Mouse (Mus musculus) thymus, postnatal 36 days (tissue): ENCODE data around the gene Coasy.
"Not testable (repeated sequence)": the region's sequence is repeated elsewhere in the genome, so short reads cannot be mapped to it uniquely, and the experiment has no call there.

ENCODE experiments used
- DNase-seq, 2 experiments: peaks; one replicate each; pipeline ENCODE4 v3.0.0; 2022; ENCODE audit warnings: mixed read lengths in 2 of 2

Coasy gene

DNA sequence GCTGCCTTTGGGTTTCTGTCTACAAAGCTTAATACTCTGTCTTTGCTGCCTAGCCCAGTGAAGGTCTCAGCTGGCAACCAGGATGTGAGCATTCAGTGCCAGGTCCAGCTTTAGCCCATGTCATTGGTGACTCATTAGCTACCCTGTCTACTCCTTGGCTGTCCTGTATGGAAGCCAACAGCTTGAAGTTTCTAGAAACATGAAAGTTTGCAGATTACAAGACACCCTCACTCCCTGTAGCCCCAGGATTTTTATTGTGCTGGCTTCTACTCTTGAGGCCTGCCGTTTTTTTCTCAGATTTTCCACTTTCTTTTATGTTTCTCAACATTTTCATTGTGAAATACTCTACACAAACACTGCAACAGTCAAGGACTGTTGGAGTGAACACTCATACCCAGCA is 7.6 kb downstream of the Coasy start:
- no peak for DNase-seq

- DNase-seq: no peak
Observed at GRCm38 (mm10) chr11:101094930-101095313, 12.6 kb downstream of the Coasy start.

- peak; percentile 91 to 92 for DNase-seq
Observed at GRCm38 (mm10) chr11:101095314-101096024, 13.1 kb downstream of the Coasy start, which contains the start of gene Psmc3ip. Psmc3ip (minus strand) TSS chr11:101095436.

DNA sequence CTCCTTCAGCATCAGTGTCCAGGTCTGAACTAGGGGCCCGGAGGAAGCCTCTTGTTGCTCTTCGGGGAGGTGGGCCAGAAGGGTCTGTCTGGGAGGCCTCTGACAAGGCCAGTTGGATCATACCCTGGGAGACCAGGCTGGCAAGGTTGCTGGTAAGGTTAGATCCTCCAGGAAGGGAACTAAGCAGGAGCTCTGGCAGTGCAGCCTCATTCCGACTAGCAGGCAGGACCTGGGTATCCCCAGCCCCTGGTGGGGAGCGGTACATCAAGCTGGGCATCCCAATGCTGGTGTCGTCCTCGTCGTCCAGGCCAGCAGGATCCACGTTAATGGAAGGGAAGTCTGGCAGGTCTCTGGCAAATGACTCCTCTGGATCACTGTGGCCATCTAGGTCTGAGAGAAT is 15.9 kb downstream of the Coasy start:
- DNase-seq: no peak

GRCm38 (mm10) chr11:101103011-101103410 is 20.6 kb downstream of the Coasy start:
- no peak for DNase-seq

DNA sequence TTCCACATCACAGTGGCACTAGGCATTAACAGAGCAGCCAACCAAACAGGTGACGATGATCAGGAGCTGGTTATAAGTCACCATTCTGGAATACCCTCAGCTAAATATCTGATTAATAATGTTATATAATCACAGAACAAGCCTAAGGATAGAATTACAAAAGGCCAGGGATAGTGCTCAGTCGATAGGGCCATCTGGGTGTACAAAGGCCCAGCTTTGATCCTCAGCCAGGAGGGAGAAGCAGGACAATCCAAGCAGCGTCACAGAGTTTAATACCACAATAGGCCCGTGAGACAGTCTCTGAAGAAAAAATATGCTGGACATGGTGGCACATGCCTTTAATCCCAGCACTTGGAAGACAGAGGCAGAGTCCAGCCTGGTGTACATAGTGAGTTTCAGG is 27.0 kb downstream of the Coasy start:
- DNase-seq: no peak

GRCm38 (mm10) chr11:101110708-101111107 is 28.3 kb downstream of the Coasy start:
- no peak for DNase-seq

DNA sequence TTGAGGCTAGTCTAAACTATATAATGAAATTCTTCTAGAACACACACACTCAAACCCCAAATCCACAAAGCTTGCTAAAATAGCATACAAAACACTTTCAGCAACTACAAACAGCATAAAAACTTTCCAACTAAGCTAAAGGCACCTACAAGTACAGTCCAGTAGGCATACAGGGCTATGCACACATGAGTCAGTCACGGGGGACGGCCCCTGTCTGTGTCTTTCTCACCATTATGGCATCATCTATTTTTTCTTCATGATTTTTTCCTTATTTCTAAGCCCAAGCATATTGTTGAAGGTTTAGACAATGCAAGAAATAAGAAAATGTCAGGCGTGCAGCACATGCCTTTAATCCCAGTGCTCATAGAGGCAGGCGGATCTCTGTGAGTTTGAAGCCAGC is 28.8 kb downstream of the Coasy start:
- no peak for DNase-seq

DNA sequence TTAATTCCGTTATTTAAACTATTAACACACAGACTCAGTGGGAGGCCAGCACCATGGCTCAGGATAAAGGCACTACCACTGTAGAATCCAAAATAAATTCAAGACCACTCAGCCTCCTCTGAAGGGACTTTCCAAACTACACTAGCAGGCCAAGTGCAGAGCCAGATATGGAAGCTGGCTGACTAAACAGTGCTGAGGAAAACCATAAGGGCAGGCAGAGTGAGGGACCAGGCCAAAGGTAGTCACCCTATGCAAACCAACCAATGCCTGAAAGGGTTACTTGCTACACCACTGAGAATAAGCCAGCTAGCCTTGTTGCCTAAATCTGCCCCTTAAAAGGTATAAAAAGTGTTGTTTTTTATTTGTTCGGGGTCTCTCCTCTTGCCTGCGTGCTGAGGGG is 29.8 kb downstream of the Coasy start:
- no peak for DNase-seq

- DNase-seq: no peak
Observed at GRCm38 (mm10) chr11:101115564-101115963, 33.2 kb downstream of the Coasy start.

DNA sequence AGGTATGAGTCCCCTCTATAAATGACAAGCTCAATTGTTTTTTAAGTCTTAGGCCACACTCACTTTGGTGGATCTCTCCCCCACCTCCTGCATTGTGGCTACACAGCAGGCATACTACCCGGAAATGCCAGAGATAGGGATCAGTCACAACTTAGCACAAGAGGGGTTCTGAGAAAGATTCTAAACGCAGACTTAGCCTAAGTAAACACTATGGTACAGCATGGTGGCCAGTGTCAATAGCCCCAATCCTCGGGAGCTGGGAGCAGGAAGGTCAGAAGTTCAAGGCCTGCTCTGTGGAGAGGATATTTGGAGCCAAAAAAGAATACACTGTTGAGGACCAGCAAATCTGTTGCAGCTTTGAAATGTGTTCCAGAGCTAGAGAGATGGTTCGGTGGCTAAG is 35.7 kb downstream of the Coasy start:
- DNase-seq: no peak

DNA sequence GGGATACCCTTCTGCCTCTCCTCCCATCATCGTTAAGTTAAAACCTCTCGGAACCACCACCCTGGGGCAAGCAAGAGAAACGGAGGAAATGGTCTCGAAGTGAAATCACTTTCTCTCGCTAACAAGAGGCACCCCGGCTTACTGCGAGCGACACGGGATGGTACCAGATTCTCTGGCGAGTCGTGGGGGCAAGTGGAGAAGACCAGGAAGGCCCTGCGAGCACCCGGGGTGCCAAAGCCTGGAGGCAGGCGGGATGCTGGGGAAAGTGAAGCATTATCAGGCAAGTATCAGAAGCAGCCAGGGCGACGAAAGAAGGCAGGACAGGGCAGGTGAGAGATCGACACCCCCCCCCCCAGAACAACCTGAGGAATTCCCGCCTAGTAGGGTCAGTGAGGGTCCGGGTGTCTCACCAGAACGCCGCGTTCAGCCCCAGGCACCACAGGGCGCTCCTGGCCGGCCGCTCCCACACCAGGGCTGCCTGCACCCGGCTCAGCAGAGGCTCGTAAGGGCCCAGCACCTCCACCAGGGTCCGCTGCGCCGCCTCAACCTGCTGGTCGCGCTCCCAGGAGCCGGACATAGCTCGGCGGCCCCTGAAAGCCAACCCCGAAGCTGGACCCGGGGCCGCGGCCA is 36.9 kb downstream of the Coasy start:
- DNase-seq: no peak

DNA sequence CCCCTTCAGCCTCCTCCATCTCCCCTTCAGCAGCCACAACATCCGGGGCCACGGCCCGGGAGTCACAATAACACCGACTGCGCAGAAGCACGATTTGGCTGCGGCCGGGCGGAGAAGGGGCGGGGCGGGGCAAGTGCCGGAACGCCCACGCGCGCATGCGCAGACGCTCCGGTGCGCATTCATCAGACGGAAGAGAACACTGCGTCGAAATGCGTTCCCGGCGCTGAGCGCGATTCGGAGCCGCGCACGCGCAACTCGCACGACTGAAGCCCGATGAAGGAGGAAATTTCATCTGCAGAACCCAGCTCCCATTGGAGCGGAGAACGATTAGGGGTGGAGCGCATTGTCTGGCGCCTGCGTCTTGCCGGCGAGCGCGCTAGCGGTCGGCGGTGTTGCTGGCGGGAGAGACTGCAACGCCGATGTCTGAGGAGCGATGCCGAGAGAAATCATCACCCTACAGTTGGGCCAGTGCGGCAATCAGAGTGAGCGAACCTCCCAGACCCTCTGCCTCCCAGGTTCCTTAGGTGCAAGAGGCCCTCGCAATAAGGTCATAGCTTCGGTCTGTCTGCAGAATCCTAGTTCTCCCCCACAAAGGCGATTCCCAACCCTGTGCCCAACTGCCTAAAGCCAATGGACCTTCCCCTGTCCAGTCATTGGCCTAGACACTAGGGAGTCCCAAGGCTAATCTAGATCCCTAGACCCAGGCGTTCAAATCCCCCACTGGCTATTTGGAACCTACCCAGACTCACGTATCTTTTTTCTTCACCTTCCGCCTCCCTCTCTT is 37.6 kb downstream of the Coasy start, which contains the start of the genes Retreg3 and Tubg1:
Retreg3 (minus strand) TSS at position 133 of the 784 bp plus-strand sequence.
Tubg1 (plus strand) TSS at position 178 of the 784 bp plus-strand sequence.
- peak; percentile 99 for DNase-seq

DNA sequence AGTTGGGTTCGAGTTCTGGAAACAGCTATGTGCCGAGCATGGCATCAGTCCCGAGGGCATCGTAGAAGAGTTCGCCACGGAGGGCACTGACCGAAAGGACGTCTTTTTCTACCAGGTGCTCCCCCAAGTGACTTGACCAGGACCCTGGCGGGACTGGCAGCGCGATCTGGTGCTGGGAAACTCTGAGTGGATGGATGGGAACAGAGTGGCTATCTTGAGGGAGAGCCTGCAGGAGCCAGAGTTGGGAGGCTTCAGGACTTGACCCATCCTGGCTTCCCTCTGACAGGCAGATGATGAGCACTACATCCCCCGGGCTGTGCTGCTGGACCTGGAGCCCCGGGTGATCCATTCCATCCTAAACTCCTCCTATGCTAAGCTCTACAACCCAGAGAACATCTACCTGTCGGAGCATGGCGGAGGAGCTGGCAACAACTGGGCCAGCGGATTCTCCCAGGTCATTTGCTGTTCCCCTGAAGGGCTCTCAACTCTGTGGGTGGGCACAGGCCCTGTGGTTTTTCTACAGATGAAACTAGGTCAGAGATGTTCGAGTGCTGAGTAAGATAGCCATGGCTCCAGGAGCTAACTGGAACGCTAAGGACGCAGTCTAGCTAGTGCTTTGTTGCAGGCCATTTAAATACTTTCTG is 38.3 kb downstream of the Coasy start:
- peak; percentile 16 to 37 for DNase-seq

- not testable (repeated sequence) for DNase-seq
Observed at GRCm38 (mm10) chr11:101124494-101124893, 42.1 kb downstream of the Coasy start.

- not testable (repeated sequence) for DNase-seq
Observed at GRCm38 (mm10) chr11:101125008-101125407, 42.6 kb downstream of the Coasy start.

DNA sequence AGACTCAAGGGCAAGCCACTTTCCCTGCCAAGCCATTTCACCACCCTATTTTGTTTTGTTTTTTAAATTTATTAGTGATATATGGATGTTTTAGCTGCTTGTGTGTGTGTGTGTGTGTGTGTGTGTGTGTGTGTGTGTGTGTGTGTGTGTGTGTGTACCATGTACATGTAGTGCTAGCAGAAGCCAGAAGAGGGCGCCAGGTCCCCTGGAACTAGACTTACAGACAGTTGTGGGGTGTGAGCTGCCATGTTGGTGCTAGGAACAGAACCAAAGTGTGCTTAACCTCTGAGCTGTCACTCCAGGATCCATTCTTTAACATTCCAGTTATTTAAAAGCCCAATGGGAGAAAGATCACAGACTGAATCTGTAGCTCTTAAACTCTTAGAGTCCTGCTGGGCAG is 44.7 kb downstream of the Coasy start:
- DNase-seq: no peak

GRCm38 (mm10) chr11:101128996-101129577 is 46.7 kb downstream of the Coasy start:
- no peak for DNase-seq

GRCm38 (mm10) chr11:101130056-101130756 is 47.8 kb downstream of the Coasy start:
- DNase-seq: no peak

GRCm38 (mm10) chr11:101131187-101131586 is 48.8 kb downstream of the Coasy start:
- DNase-seq: no peak

DNA sequence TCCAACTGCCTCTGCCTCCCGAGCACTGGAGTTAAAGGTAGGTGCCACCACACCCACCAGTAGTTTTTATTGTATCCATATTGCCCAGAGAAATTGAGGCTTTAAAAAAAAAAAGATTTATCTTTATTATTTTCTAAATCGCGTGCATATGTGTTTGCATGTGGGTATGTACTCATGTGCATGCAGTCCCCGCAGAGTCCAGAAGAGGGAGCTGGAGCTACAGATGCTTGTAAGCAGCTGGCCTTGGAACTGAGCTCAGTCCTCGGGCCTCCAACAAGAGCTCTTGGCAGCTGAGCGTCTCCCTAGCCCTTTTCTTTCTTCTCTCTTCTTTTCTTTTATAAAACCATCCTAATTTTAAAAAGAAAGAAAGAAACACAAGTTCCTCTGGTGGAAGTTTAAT is 49.3 kb downstream of the Coasy start:
- DNase-seq: no peak

DNA sequence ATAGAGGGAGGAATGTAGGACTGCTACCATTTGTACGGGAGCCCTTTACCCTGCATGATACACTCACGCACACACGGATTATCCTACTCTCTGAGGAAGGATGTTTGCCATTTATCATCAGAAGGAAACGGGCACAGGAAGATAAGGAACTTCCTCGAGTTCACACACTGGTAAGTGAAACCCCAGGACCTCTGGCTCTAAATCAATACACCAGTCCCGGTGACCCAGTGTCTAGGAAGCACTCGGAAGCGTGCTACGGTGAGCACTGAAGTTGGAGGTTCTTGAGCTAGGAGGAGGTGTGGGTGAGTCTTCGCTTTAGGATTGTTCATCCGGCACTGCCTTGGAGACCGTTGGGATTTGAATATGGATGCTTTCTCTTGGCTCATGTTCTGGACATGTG is 50.7 kb downstream of the Coasy start:
- no peak for DNase-seq
